Mouse (Mus musculus) NIH3T3 (cell line): ENCODE results near the gene Glo1.
"Not testable (repeated sequence)": the region's sequence is repeated elsewhere in the genome, so short reads cannot be mapped to it uniquely, and the experiment has no call there.

Experiments used
- DNase-seq: peaks from one replicate; pipeline ENCODE4 v3.0.0-alpha.2; 2012; ENCODE audit warnings: low read depth

Glo1 gene

GRCm38 (mm10) chr17:30626719-30627118 lies at the start of gene Glo1:
Gene Glo1, minus strand, starts transcription at chr17:30626871.
- not testable (repeated sequence) for DNase-seq

- DNase-seq, result no peak
Measured at GRCm38 (mm10) chr17:30675021-30675740, 48.5 kb upstream of the Glo1 start.

GRCm38 (mm10) chr17:30673023-30673422 lies 46.4 kb upstream of the Glo1 start:
- no peak for DNase-seq

GRCm38 (mm10) chr17:30672556-30672955 lies 45.9 kb upstream of the Glo1 start:
- DNase-seq, result no peak

- no peak for DNase-seq
Measured at GRCm38 (mm10) chr17:30664856-30665255, 38.2 kb upstream of the Glo1 start.

- DNase-seq, result no peak
Measured at GRCm38 (mm10) chr17:30663170-30663569, 36.5 kb upstream of the Glo1 start.

- DNase-seq, result no peak
Measured at GRCm38 (mm10) chr17:30662131-30662530, 35.5 kb upstream of the Glo1 start.

- peak; percentile 5 for DNase-seq
Measured at GRCm38 (mm10) chr17:30658152-30658544, 31.5 kb upstream of the Glo1 start.

- no peak for DNase-seq
Measured at GRCm38 (mm10) chr17:30657530-30658151, 31.0 kb upstream of the Glo1 start.

- DNase-seq, result peak; percentile 11
Measured at GRCm38 (mm10) chr17:30653010-30653409, 26.3 kb upstream of the Glo1 start.

- peak; percentile 8 for DNase-seq
Measured at GRCm38 (mm10) chr17:30648770-30649169, 22.1 kb upstream of the Glo1 start.

GRCm38 (mm10) chr17:30640896-30641295 lies 14.2 kb upstream of the Glo1 start:
- no peak for DNase-seq

GRCm38 (mm10) chr17:30638996-30639395 lies 12.3 kb upstream of the Glo1 start:
- DNase-seq, result no peak

- no peak for DNase-seq
Measured at GRCm38 (mm10) chr17:30637714-30638113, 11.0 kb upstream of the Glo1 start.

- peak; percentile 8 for DNase-seq
Measured at GRCm38 (mm10) chr17:30635367-30635766, 8.7 kb upstream of the Glo1 start.

GRCm38 (mm10) chr17:30624132-30624531 lies 2.5 kb downstream of the Glo1 start, which contains the start of gene Dnah8:
Gene Dnah8, plus strand, starts transcription at chr17:30624354.
- not testable (repeated sequence) for DNase-seq

- DNase-seq, result no peak
Measured at GRCm38 (mm10) chr17:30623200-30623599, 3.5 kb downstream of the Glo1 start.

- DNase-seq, result no peak
Measured at GRCm38 (mm10) chr17:30621450-30621849, 5.2 kb downstream of the Glo1 start.

GRCm38 (mm10) chr17:30620548-30620947 lies 6.1 kb downstream of the Glo1 start:
- no peak for DNase-seq

- no peak for DNase-seq
Measured at GRCm38 (mm10) chr17:30619153-30619552, 7.5 kb downstream of the Glo1 start.

GRCm38 (mm10) chr17:30618136-30618891 lies 8.4 kb downstream of the Glo1 start:
- no peak for DNase-seq

- no peak for DNase-seq
Measured at GRCm38 (mm10) chr17:30616203-30616602, 10.5 kb downstream of the Glo1 start.

- DNase-seq, result no peak
Measured at GRCm38 (mm10) chr17:30613350-30613749, 13.3 kb downstream of the Glo1 start.
